ENCODE assay signal across 12 mouse cellular contexts in the genomic region with DNA sequence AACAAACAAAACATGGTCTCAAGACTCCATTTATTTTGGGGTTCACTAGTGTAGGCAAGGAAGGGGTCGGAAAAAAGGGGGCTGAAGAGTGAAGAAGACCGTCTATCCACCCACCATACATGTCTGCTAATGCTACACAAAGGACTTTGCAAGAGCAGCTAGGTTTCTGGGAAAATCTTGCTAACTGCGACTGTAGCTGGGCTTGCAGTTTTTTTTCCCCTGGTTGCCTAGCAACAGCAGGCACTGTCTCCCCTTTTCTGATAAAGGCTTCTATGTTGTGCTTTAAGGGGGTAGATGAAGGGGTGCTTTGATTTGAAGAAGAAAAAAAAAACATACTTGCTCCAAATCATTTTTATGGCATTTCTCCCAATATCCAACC.
DNase-seq lines count a peak whose midpoint lies in the region; ATAC-seq and TF ChIP-seq lines count a peak whose summit lies in the region.
"Had no signal": no experiment of that assay in that cellular context is flagged by ENCODE, and none has a peak within 500 bp of the region (broad histone marks: within the 10 kb centered on the region; RNA-seq: fewer than 3 reads in every experiment).

No protein-coding gene starts in this region.

- 61% methylated on average over 3 of the region's 3 CpGs for WGBS in intestine, postnatal 0 days

- no peak overlapping the region for H3K4me3 ChIP-seq in intestine, postnatal 0 days (ENCODE audit: low read depth, low read length)
- H3K4me3 ChIP-seq: liver, embryonic 13.5 days had no signal

- H3K9me3 ChIP-seq in intestine, postnatal 0 days (ENCODE audit: control insufficient read depth): no peaks in the 10 kb centered on the region
- H3K9me3 ChIP-seq: liver, embryonic 13.5 days had no signal

- H3K4me1 ChIP-seq in intestine, postnatal 0 days (replicated peaks; ENCODE audit: control insufficient read depth, insufficient read depth, low read length): no peaks in the 10 kb centered on the region
- H3K4me1 ChIP-seq: liver, embryonic 13.5 days had no signal

- intact Hi-C loops in heart, postnatal 10 days (cut with DNase I): no loop called here

- H3K27me3 ChIP-seq in intestine, postnatal 0 days (replicated peaks; ENCODE audit: control insufficient read depth, insufficient read depth, low read length): no peaks in the 10 kb centered on the region
- H3K27me3 ChIP-seq: liver, embryonic 13.5 days had no signal

- ATAC-seq in intestine, postnatal 0 days: no peak

- H3K27ac ChIP-seq in intestine, postnatal 0 days (ENCODE audit: low read depth, low read length): no peak overlapping the region
- H3K27ac ChIP-seq: liver, embryonic 13.5 days had no signal

- peak; percentile 16 for DNase-seq in heart, adult 11 months
- no peak for DNase-seq in heart, adult 9 months (ENCODE audit: low spot score in 2 of 2)
- peak; percentile 47 to 54 for DNase-seq in frontal cortex, postnatal 14 days (ENCODE audit: low spot score in 2 of 2)
- DNase-seq in left cerebral cortex, adult 9 months (ENCODE audit: low spot score in 2 of 2): peak; percentile 64 to 75
- peak; percentile 86 to 93 for DNase-seq in right cerebral cortex, postnatal 10 days (ENCODE audit: low spot score in 2 of 2)
- DNase-seq in spleen, adult 12 weeks (ENCODE audit: low spot score): no peak
- DNase-seq in heart, postnatal 10 days: no peak
- DNase-seq: B cell, adult 2 months; cerebellum, postnatal 25 days; kidney, adult 8-10 months; liver, embryonic 13.5 days had no signal

- H3K4me2 ChIP-seq in intestine, postnatal 0 days (replicated peaks; ENCODE audit: low read depth): no peak overlapping the region
- H3K4me2 ChIP-seq: liver, embryonic 13.5 days had no signal

- H3K36me3 ChIP-seq in intestine, postnatal 0 days (ENCODE audit: control insufficient read depth, insufficient read depth): no peaks in the 10 kb centered on the region
- H3K36me3 ChIP-seq: liver, embryonic 13.5 days had no signal

- H3K9ac ChIP-seq in intestine, postnatal 0 days (ENCODE audit: low read depth, low read length): no peak overlapping the region
- H3K9ac ChIP-seq: liver, embryonic 13.5 days had no signal

- no peak for TF ChIP-seq CTCF in intestine, postnatal 0 days (IDR thresholded peaks at IDR 0.05; ENCODE audit: low read depth)

Comparison
In these comparisons a context has a peak if more than half of its experiments do, and no peak if none do; other contexts are left out.
1. DNase-seq: peak in heart, adult 11 months (single experiment), frontal cortex, postnatal 14 days (2 of 2), left cerebral cortex, adult 9 months (2 of 2) and right cerebral cortex, postnatal 10 days (2 of 2); none in heart, adult 9 months (0 of 2), spleen, adult 12 weeks (single experiment) and heart, postnatal 10 days (0 of 2).